Mouse (Mus musculus) CD4-positive, CD25-positive, alpha-beta regulatory T cell (primary cell): ENCODE results near the gene Klk12. TPM values are rescaled to one million over a fixed set of nuclear protein-coding genes. Genes with fewer than 3 reads are reported as not detected.

Experiments
- polyA plus RNA-seq: library from polyadenylated mRNA; unstranded; fragments of 100-300 nt; shearing (Covaris generic); gene quantifications from one replicate; pipeline ENCODE4 v1.2.1, GENCODE M21; 2017

Klk12 gene
- polyA plus RNA-seq, result not detected

DNA sequence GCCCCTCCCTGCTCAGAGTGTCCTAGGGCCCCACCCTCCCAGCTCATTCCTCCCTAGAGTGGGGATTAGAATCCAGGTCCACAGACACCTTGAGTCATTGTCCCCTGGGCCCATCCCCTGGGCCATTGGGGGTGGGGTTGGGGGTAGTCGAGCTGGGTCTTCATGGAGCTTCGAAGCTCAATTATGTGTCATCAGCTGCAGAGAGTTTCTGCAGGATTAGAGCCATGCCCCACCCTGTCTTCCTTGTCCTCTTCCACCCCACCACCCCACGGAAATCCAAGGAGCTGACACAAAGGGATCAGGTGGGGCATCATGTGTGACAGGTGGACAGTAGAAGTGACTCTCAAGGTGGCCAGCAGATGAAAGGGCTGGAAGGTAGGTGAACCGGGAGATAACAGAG, at the start of gene Klk12:
TSS of gene Klk12 (plus strand) at position 301 of the 400 bp plus-strand sequence.

GRCm38 (mm10) chr7:43774364-43774763, 5.7 kb downstream of the Klk12 start, which contains the start of gene Klk11:
Gene Klk11, plus strand, starts transcription at chr7:43774604.

GRCm38 (mm10) chr7:43780746-43781145, 12.0 kb downstream of the Klk12 start, which contains the start of gene Klk10:
Gene Klk10, plus strand, starts transcription at chr7:43781035.

DNA sequence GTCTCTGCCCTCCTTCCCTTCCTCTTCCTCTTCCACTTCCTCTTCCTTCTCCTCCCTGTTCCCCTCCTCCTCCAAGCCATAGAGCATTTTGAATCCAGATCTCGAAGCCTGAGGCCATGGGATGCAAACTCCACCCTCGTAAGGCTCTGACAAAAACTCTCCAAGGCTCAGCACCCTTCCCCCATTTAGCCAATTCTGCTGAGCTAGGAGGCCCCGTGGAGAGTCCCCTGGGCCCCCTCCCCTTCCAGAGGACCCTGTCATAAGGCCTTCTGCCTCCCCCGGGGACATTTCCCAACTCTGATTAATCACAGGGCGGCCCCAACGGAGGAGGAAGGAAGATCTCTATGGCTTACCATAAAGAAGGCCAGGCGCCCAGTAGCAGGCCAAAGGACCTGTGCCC, 22.9 kb downstream of the Klk12 start, which contains the start of gene Klk9:
TSS of gene Klk9 (plus strand) at position 301 of the 400 bp plus-strand sequence.

DNA sequence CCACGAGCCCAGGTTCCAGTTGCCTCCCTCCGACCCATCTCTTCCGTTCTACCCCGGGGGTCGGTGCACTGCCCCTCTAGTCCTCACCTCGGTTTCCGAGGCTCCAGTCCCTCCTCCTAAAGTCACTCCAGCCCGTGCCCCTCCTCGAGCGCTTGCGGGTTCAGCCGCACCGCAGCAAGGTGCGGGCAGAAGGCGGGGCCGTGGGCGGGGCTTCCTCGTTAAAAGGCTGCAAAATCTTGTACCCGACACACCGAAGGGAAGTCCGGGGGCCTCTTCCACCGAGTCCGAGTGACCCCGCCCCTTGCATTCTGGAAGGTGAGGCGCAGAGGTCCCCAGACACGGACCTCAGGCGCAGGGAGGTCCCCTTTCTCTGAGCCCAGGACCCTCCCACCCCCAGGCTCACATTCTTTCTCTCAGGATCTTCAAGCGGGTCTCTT, 28.7 kb downstream of the Klk12 start, which contains the start of gene Klk8:
TSS of gene Klk8 (plus strand) at position 245 of the 437 bp plus-strand sequence.

GRCm38 (mm10) chr7:43810994-43811393, 42.3 kb downstream of the Klk12 start, which contains the start of gene Klk7:
Gene Klk7, plus strand, starts transcription at chr7:43811294.

Other genes starting within 250 kb of the Klk12 start
- gene Cd33, start 224.5 kb upstream of the Klk12 start, polyA plus RNA-seq, result not detected
- gene Zfp658, start 206.6 kb upstream of the Klk12 start, polyA plus RNA-seq, result 5.6 TPM
- gene Zfp719, start 189.3 kb upstream of the Klk12 start, polyA plus RNA-seq, result 8.7 TPM
- not detected for gene Zfp819, start 161.7 kb upstream of the Klk12 start, polyA plus RNA-seq
- 0.08 TPM for gene Ceacam18, start 134.2 kb upstream of the Klk12 start, polyA plus RNA-seq
- 0.60 TPM for gene Siglece, start 108.7 kb upstream of the Klk12 start, polyA plus RNA-seq
- 14.0 TPM for gene Ctu1, start 96.9 kb upstream of the Klk12 start, polyA plus RNA-seq
- not detected for gene Klk14, start 78.5 kb upstream of the Klk12 start, polyA plus RNA-seq
- not detected for gene Klk13, start 56.3 kb upstream of the Klk12 start, polyA plus RNA-seq
- 0.16 TPM for gene Klk11, start 5.7 kb downstream of the Klk12 start, polyA plus RNA-seq
- gene Klk10, start 12.1 kb downstream of the Klk12 start, polyA plus RNA-seq, result 0.17 TPM
- 0.39 TPM for gene Klk9, start 23.0 kb downstream of the Klk12 start, polyA plus RNA-seq
- 101 TPM for gene Klk8, start 28.7 kb downstream of the Klk12 start, polyA plus RNA-seq
- 0.10 TPM for gene Klk7, start 42.4 kb downstream of the Klk12 start, polyA plus RNA-seq
- gene Klk6, start 55.6 kb downstream of the Klk12 start, polyA plus RNA-seq, result not detected
- not detected for gene Klk5, start 73.1 kb downstream of the Klk12 start, polyA plus RNA-seq
- not detected for gene Klk4, start 112.3 kb downstream of the Klk12 start, polyA plus RNA-seq
- not detected for gene Klk15, start 164.8 kb downstream of the Klk12 start, polyA plus RNA-seq
- gene Klk1b8, start 181.8 kb downstream of the Klk12 start, polyA plus RNA-seq, result not detected
- not detected for gene Klk1b1, start 197.9 kb downstream of the Klk12 start, polyA plus RNA-seq
- 0.55 TPM for gene Klk1b9, start 207.2 kb downstream of the Klk12 start, polyA plus RNA-seq
- not detected for gene Klk1b11, start 227.0 kb downstream of the Klk12 start, polyA plus RNA-seq
- not detected for gene Klk1b26, start 243.3 kb downstream of the Klk12 start, polyA plus RNA-seq